Mouse (Mus musculus): ENCODE results near the gene Mex3d. TPM values are rescaled to one million over a fixed set of nuclear protein-coding genes. Genes with fewer than 3 reads are reported as not detected.

The Mex3d gene
- polyA plus RNA-seq, 1 experiment, result 596 TPM

- TF ChIP-seq POLR2A (IDR thresholded peaks at IDR 0.05; ENCODE audit: control insufficient read depth, low read depth, low read length) (no peak), CTCF (IDR thresholded peaks at IDR 0.05; ENCODE audit: control insufficient read depth, insufficient read depth, insufficient replicate concordance, low read depth, low read length) (no peak)
- no peaks in the 10 kb centered on the region for H3K36me3 ChIP-seq (ENCODE audit: control insufficient read depth, insufficient read depth, low read length)
- H3K27me3 ChIP-seq (ENCODE audit: control insufficient read depth, insufficient read depth, low read length), result no peaks in the 10 kb centered on the region
- no peak overlapping the region for H3K27ac ChIP-seq (ENCODE audit: control insufficient read depth, insufficient read depth, low read depth, low read length)
- H3K4me1 ChIP-seq (ENCODE audit: control insufficient read depth, insufficient read depth, low read length), result peaks cover 46% of the 10 kb centered on the region
- H3K4me3 ChIP-seq (ENCODE audit: control insufficient read depth, low read depth, low read length), result no peak overlapping the region
These were observed 42.3 kb downstream of the Mex3d start for GRCm38 (mm10) chr10:80345122-80345521.

- no peak overlapping the region for H3K27ac ChIP-seq (ENCODE audit: control insufficient read depth, insufficient read depth, low read depth, low read length)
- no peak overlapping the region for H3K4me3 ChIP-seq (ENCODE audit: control insufficient read depth, low read depth, low read length)
- no peak for TF ChIP-seq POLR2A (IDR thresholded peaks at IDR 0.05; ENCODE audit: control insufficient read depth, low read depth, low read length)
- no peak for TF ChIP-seq CTCF (IDR thresholded peaks at IDR 0.05; ENCODE audit: control insufficient read depth, insufficient read depth, insufficient replicate concordance, low read depth, low read length)
- no peaks in the 10 kb centered on the region for H3K36me3 ChIP-seq (ENCODE audit: control insufficient read depth, insufficient read depth, low read length)
- H3K27me3 ChIP-seq (ENCODE audit: control insufficient read depth, insufficient read depth, low read length), result no peaks in the 10 kb centered on the region
- H3K4me1 ChIP-seq (ENCODE audit: control insufficient read depth, insufficient read depth, low read length), result peaks cover 46% of the 10 kb centered on the region
These were observed 43.3 kb downstream of the Mex3d start for GRCm38 (mm10) chr10:80344131-80344661.

- H3K36me3 ChIP-seq (ENCODE audit: control insufficient read depth, insufficient read depth, low read length), result no peaks in the 10 kb centered on the region
- H3K27me3 ChIP-seq (ENCODE audit: control insufficient read depth, insufficient read depth, low read length), result no peaks in the 10 kb centered on the region
- no peak overlapping the region for H3K27ac ChIP-seq (ENCODE audit: control insufficient read depth, insufficient read depth, low read depth, low read length)
- peak overlapping the region; percentile 46 for H3K4me3 ChIP-seq (ENCODE audit: control insufficient read depth, low read depth, low read length)
- H3K4me1 ChIP-seq (ENCODE audit: control insufficient read depth, insufficient read depth, low read length), result peaks cover 42% of the 10 kb centered on the region
- TF ChIP-seq CTCF (IDR thresholded peaks at IDR 0.05; ENCODE audit: control insufficient read depth, insufficient read depth, insufficient replicate concordance, low read depth, low read length) (no peak), POLR2A (IDR thresholded peaks at IDR 0.05; ENCODE audit: control insufficient read depth, low read depth, low read length) (no peak)
These were observed 44.0 kb downstream of the Mex3d start for GRCm38 (mm10) chr10:80343425-80343895.

- Histone ChIP-seq H3K4me1 (ENCODE audit: control insufficient read depth, insufficient read depth, low read length) (peaks cover 36% of the 10 kb centered on the region), H3K4me3 (ENCODE audit: control insufficient read depth, low read depth, low read length) (peak overlapping the region; percentile 67), H3K27ac (ENCODE audit: control insufficient read depth, insufficient read depth, low read depth, low read length) (no peak overlapping the region), H3K36me3 (ENCODE audit: control insufficient read depth, insufficient read depth, low read length) (no peaks in the 10 kb centered on the region), H3K27me3 (ENCODE audit: control insufficient read depth, insufficient read depth, low read length) (no peaks in the 10 kb centered on the region)
- TF ChIP-seq CTCF (IDR thresholded peaks at IDR 0.05; ENCODE audit: control insufficient read depth, insufficient read depth, insufficient replicate concordance, low read depth, low read length) (no peak), POLR2A (IDR thresholded peaks at IDR 0.05; ENCODE audit: control insufficient read depth, low read depth, low read length) (no peak)
These were observed 44.6 kb downstream of the Mex3d start for GRCm38 (mm10) chr10:80342749-80343424.

GRCm38 (mm10) chr10:80342305-80342748 is 45.1 kb downstream of the Mex3d start:
- Histone ChIP-seq H3K27me3 (ENCODE audit: control insufficient read depth, insufficient read depth, low read length) (no peaks in the 10 kb centered on the region), H3K27ac (ENCODE audit: control insufficient read depth, insufficient read depth, low read depth, low read length) (no peak overlapping the region), H3K36me3 (ENCODE audit: control insufficient read depth, insufficient read depth, low read length) (no peaks in the 10 kb centered on the region), H3K4me3 (ENCODE audit: control insufficient read depth, low read depth, low read length) (peak overlapping the region; percentile 67), H3K4me1 (ENCODE audit: control insufficient read depth, insufficient read depth, low read length) (peaks cover 33% of the 10 kb centered on the region)
- TF ChIP-seq POLR2A (IDR thresholded peaks at IDR 0.05; ENCODE audit: control insufficient read depth, low read depth, low read length) (no peak), CTCF (IDR thresholded peaks at IDR 0.05; ENCODE audit: control insufficient read depth, insufficient read depth, insufficient replicate concordance, low read depth, low read length) (no peak)

GRCm38 (mm10) chr10:80341491-80342304 is 45.8 kb downstream of the Mex3d start:
- Histone ChIP-seq H3K27me3 (ENCODE audit: control insufficient read depth, insufficient read depth, low read length) (no peaks in the 10 kb centered on the region), H3K27ac (ENCODE audit: control insufficient read depth, insufficient read depth, low read depth, low read length) (no peak overlapping the region), H3K36me3 (ENCODE audit: control insufficient read depth, insufficient read depth, low read length) (no peaks in the 10 kb centered on the region), H3K4me3 (ENCODE audit: control insufficient read depth, low read depth, low read length) (peak overlapping the region; percentile 67), H3K4me1 (ENCODE audit: control insufficient read depth, insufficient read depth, low read length) (peaks cover 33% of the 10 kb centered on the region)
- no peak for TF ChIP-seq POLR2A (IDR thresholded peaks at IDR 0.05; ENCODE audit: control insufficient read depth, low read depth, low read length)

GRCm38 (mm10) chr10:80341026-80341425 is 46.4 kb downstream of the Mex3d start:
- TF ChIP-seq POLR2A (IDR thresholded peaks at IDR 0.05; ENCODE audit: control insufficient read depth, low read depth, low read length), result no peak
- no peak for TF ChIP-seq CTCF (IDR thresholded peaks at IDR 0.05; ENCODE audit: control insufficient read depth, insufficient read depth, insufficient replicate concordance, low read depth, low read length)
- Histone ChIP-seq H3K4me1 (ENCODE audit: control insufficient read depth, insufficient read depth, low read length) (peaks cover 33% of the 10 kb centered on the region), H3K27ac (ENCODE audit: control insufficient read depth, insufficient read depth, low read depth, low read length) (no peak overlapping the region), H3K4me3 (ENCODE audit: control insufficient read depth, low read depth, low read length) (no peak overlapping the region), H3K27me3 (ENCODE audit: control insufficient read depth, insufficient read depth, low read length) (no peaks in the 10 kb centered on the region), H3K36me3 (ENCODE audit: control insufficient read depth, insufficient read depth, low read length) (no peaks in the 10 kb centered on the region)

Data from testis, adult 2 months (tissue).